Mouse (Mus musculus) forebrain, embryonic 15.5 days (tissue): ENCODE data around the gene Fzr1. TPM values are rescaled to one million over a fixed set of nuclear protein-coding genes. Genes with fewer than 3 reads are reported as not detected.

ENCODE experiments used
- ATAC-seq: fragments of 200-750 bp; cut with Nextera tagmentation; replicated peaks from 2 replicates; pipeline ENCODE4 v1.8.0; 2017; ENCODE audit warnings: mild to moderate bottlenecking, moderate TSS enrichment, moderate library complexity
- H3K27ac ChIP-seq: fragments of 300-500 bp; sonication (generic); replicated peaks from 2 replicates; pipeline ENCODE4 v1.5.1; 2015; ENCODE audit warnings: mild to moderate bottlenecking, inconsistent platforms
- H3K27me3 ChIP-seq: fragments of 300-500 bp; sonication (generic); 2 replicates; pipeline ENCODE4 v1.6.1; 2015; ENCODE audit warnings: inconsistent platforms
- H3K36me3 ChIP-seq: fragments of 300-500 bp; sonication (generic); 2 replicates; pipeline ENCODE4 v1.6.1; 2015; ENCODE audit warnings: mild to moderate bottlenecking, inconsistent platforms
- H3K4me1 ChIP-seq: fragments of 300-500 bp; sonication (generic); 2 replicates; pipeline ENCODE4 v1.6.1; 2015; ENCODE audit warnings: inconsistent platforms
- H3K4me2 ChIP-seq: fragments of 300-500 bp; sonication (generic); replicated peaks from 2 replicates; pipeline ENCODE4 v1.6.1; 2015; ENCODE audit warnings: mild to moderate bottlenecking, inconsistent platforms
- H3K4me3 ChIP-seq: fragments of 300-500 bp; sonication (generic); 2 replicates; pipeline ENCODE4 v1.5.1; 2015; ENCODE audit warnings: mild to moderate bottlenecking, inconsistent platforms
- H3K9ac ChIP-seq: fragments of 300-500 bp; sonication (generic); replicated peaks from 2 replicates; pipeline ENCODE4 v1.6.1; 2015; ENCODE audit warnings: mild to moderate bottlenecking, inconsistent platforms
- H3K9me3 ChIP-seq: fragments of 300-500 bp; sonication (generic); 2 replicates; pipeline ENCODE4 v1.6.1; 2016; ENCODE audit warnings: inconsistent platforms
- WGBS: fragments of 180-500 bp; shearing (Covaris S2); methylation state at CpG from one replicate; pipeline ENCODE4 v1.1.7; 2015; ENCODE audit warnings: mixed read lengths; 5-methylcytosine and 5-hydroxymethylcytosine counted together
- polyA plus RNA-seq: library from polyadenylated mRNA; unstranded; fragments of >200 nt; fragmentation: Nextera tagmentation; extraction: Ambion mirVana; gene quantifications from 2 replicates; pipeline ENCODE4 v1.2.1, GENCODE M21; 2015

Gene Fzr1
- 133 and 135 TPM in 2 replicates for polyA plus RNA-seq

DNA sequence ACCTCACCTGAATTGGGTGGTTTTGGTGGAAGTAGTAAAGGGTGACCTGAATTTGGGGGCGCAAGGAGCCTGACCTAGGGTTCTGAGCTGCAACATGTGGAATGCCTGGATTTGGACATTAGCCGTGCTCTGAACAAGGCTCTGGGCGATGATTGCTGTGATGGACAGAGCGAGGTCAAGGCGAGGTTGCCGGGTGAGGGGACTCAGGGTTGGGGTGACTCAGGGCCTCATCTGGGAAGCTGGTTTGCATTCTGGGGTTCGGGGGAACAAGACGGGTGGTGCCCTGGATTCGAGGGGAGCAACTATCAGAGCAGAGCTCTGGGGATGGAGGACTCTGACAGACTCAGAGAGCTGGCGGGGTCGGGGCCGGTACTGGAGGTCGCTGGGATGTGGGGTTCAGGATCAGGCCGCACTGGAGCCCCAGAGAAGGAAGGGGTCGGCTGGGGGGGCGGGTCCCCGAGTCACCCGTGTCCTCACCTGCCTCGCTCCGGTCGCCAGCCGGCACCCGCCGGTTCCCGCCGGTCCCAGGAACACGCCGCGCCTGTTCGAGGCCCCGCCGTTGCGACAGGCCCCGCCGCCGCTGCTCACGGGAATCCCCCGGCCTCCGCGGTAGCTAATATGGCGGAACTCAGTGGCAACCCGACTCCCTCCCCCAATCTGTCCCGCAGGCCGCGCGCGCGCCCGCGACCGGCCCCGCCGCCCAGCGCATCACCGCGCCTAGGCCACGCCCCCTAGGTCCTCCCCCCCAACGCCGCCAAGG, at the start of gene Fzr1:
Fzr1 (minus strand) TSS at position 724 of the 760 bp plus-strand sequence.
- H3K36me3 ChIP-seq = peaks cover 8% of the 10 kb centered on the region; the same call in 1 of the 2 replicates
- peak within 1 kb of the TSS; percentile 83 for H3K27ac ChIP-seq
- H3K4me3 ChIP-seq = peak within 1 kb of the TSS; percentile 91
- no peaks in the 10 kb centered on the region for H3K27me3 ChIP-seq
- peaks cover 31% of the 10 kb centered on the region for H3K4me1 ChIP-seq
- peak within 1 kb of the TSS; percentile 93 for H3K9ac ChIP-seq
- WGBS = 2% methylated on average over 50 of the region's 59 CpGs
- peak; percentile 64 for ATAC-seq
- peak within 1 kb of the TSS; percentile 86 for H3K4me2 ChIP-seq
- H3K9me3 ChIP-seq = no peaks in the 10 kb centered on the region

DNA sequence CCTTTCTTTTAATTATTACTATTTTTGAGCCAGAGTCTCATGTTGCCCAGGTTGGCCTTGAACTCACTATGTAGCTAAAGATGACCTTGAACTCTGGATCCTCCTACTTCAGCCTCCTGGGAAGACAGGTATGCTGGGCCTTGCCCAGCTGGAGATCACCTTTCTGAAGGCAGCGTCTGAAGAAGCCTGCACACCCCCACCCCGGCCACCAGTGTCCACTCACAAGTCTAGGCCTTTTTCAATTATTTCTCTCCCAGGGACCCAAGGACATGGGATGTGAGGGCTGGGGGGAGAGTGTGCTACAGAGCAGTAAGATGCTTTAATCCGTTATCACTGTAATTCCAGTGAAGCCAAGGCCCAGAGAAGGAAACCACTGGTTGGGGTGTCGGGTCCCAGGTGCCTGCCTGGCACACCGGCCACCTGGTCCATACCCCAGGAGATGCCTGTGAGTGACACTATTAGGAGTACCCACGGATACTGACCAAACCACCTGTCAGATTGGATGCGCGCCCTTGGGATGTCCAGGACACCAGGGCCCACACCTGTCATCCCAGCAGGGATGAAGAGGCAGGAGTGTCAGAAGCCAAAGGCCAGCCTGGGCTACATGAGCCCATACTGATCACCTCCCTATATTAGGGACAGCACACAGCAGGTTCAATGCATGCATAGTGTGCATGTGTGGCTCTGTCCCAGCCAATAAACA, 49.6 kb upstream of the Fzr1 start:
- Histone ChIP-seq H3K9me3 (no peaks in the 10 kb centered on the region), H3K27ac (no peak overlapping the region)
- 83% methylated on average over 8 of the region's 8 CpGs for WGBS

DNA sequence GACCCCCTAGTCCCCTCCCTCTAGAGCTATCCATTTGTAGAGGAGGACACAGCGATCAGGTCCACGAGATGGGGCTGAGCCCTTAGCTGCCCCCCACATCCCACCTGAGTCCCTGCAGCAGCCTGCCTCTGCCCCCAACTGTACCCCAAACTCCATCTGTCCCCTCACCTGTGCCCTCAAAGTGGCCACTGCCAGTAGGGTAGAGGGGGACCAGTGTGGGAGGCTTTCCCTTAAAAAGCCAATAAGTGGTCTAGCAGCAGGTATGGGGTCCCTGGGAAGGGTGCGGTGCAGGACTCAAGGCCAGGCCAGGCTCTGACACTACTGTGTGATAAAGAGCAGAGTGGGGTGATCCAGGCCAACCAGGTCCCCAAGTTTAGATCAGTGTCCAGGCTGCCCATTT, 49.0 kb upstream of the Fzr1 start:
- no peaks in the 10 kb centered on the region for H3K9me3 ChIP-seq
- H3K27me3 ChIP-seq = peaks cover 7% of the 10 kb centered on the region; the same call in 1 of the 2 replicates
- H3K36me3 ChIP-seq = no peaks in the 10 kb centered on the region
- peaks cover 57% of the 10 kb centered on the region for H3K4me1 ChIP-seq
- H3K4me3 ChIP-seq = peak overlapping the region; percentile 44
- 0 out of 2 replicates have a peak overlapping the region, but pooled peaks have one; percentile 14 for H3K27ac ChIP-seq
- no peak for ATAC-seq
- WGBS = 35% methylated on average over 3 of the region's 3 CpGs
- peak overlapping the region; percentile 63 for H3K4me2 ChIP-seq
- 0 out of 2 replicates have a peak overlapping the region, but pooled peaks have one; percentile 55 for H3K9ac ChIP-seq

More for the DNA sequence above, 49.6 kb upstream of the Fzr1 start:
- no peak overlapping the region for H3K4me2 ChIP-seq
- no peak overlapping the region for H3K4me3 ChIP-seq
- no peak overlapping the region for H3K9ac ChIP-seq
- peaks cover 62% of the 10 kb centered on the region for H3K4me1 ChIP-seq
- H3K36me3 ChIP-seq = no peaks in the 10 kb centered on the region
- no peak for ATAC-seq
- H3K27me3 ChIP-seq = peaks cover 7% of the 10 kb centered on the region; the same call in 1 of the 2 replicates

GRCm38 (mm10) chr10:81426897-81427296, 48.6 kb upstream of the Fzr1 start:
- peak overlapping the region; percentile 55 for H3K9ac ChIP-seq
- peak overlapping the region; percentile 63 for H3K4me2 ChIP-seq
- no peak for ATAC-seq
- H3K27me3 ChIP-seq = peaks cover 7% of the 10 kb centered on the region; the same call in 1 of the 2 replicates
- H3K27ac ChIP-seq = peak overlapping the region; percentile 24; the same call in 1 of the 2 replicates
- under 1% methylated on average over 38 of the region's 38 CpGs for WGBS
- peak overlapping the region; percentile 44 for H3K4me3 ChIP-seq
- peaks cover 55% of the 10 kb centered on the region for H3K4me1 ChIP-seq
- no peaks in the 10 kb centered on the region for H3K9me3 ChIP-seq
- no peaks in the 10 kb centered on the region for H3K36me3 ChIP-seq

- no peaks in the 10 kb centered on the region for H3K9me3 ChIP-seq
- H3K4me2 ChIP-seq = peak overlapping the region; percentile 63
- H3K9ac ChIP-seq = peak overlapping the region; percentile 55
- ATAC-seq = no peak
- peak overlapping the region; percentile 44 for H3K4me3 ChIP-seq
- peaks cover 7% of the 10 kb centered on the region; the same call in 1 of the 2 replicates for H3K27me3 ChIP-seq
- peaks cover 50% of the 10 kb centered on the region for H3K4me1 ChIP-seq
- no peaks in the 10 kb centered on the region for H3K36me3 ChIP-seq
- peak overlapping the region; percentile 42 for H3K27ac ChIP-seq
- 3% methylated on average over 18 of the region's 33 CpGs for whole genome bisulfite sequencing
These were observed 47.9 kb upstream of the Fzr1 start for GRCm38 (mm10) chr10:81426081-81426671.

DNA sequence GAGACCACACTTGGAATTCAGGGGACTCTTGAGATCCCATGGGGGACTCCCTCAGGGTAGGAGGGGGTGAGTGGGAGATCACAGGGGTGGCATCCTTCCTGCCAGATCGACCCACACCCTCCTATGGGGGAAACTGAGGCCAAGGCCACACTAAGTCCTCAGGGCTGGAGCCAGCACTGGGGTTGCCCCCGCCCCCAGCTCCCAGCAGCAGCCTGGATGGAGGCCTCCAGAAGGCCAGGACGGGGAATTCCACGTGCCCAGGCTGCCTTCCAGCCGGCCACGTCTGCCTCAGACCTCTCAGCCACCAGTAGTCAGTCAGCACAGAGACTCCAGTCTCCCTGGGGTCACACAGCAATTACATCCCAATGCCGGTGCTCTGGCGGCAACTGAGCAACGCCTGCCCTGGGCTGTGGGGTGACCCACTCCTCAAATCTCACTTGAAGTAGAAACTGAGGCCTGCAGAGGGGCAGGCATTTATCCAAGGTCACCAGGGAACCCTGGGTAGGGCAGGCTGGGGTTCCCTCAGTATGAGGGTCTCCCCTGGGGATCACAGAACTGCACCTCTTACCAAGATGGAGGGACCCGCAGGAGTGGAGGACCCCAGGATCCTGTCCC, 47.0 kb upstream of the Fzr1 start:
- peak overlapping the region; percentile 70 for H3K27ac ChIP-seq

GRCm38 (mm10) chr10:81424246-81425051, 46.1 kb upstream of the Fzr1 start:
- peak overlapping the region; percentile 63; the same call in 1 of the 2 replicates for H3K4me2 ChIP-seq
- 5% methylated on average over 25 of the region's 25 CpGs for WGBS
- H3K4me1 ChIP-seq = peaks cover 42% of the 10 kb centered on the region
- peak overlapping the region; percentile 7; the same call in 1 of the 2 replicates for H3K9ac ChIP-seq
- H3K27me3 ChIP-seq = peaks cover 7% of the 10 kb centered on the region; the same call in 1 of the 2 replicates
- H3K9me3 ChIP-seq = no peaks in the 10 kb centered on the region
- H3K27ac ChIP-seq = peak overlapping the region; percentile 70
- no peak overlapping the region for H3K4me3 ChIP-seq
- no peaks in the 10 kb centered on the region; the same call in 1 of the 2 replicates for H3K36me3 ChIP-seq
- ATAC-seq = no peak; the same call in 1 of the 2 replicates

More for the DNA sequence above, 47.0 kb upstream of the Fzr1 start:
- peaks cover 7% of the 10 kb centered on the region; the same call in 1 of the 2 replicates for H3K27me3 ChIP-seq
- no peak overlapping the region; the same call in 1 of the 2 replicates for H3K9ac ChIP-seq
- H3K9me3 ChIP-seq = no peaks in the 10 kb centered on the region
- peak overlapping the region; percentile 44; the same call in 1 of the 2 replicates for H3K4me3 ChIP-seq
- ATAC-seq = no peak
- peaks cover 47% of the 10 kb centered on the region for H3K4me1 ChIP-seq
- H3K4me2 ChIP-seq = peak overlapping the region; percentile 63
- H3K36me3 ChIP-seq = no peaks in the 10 kb centered on the region
- WGBS = 29% methylated on average over 10 of the region's 10 CpGs

DNA sequence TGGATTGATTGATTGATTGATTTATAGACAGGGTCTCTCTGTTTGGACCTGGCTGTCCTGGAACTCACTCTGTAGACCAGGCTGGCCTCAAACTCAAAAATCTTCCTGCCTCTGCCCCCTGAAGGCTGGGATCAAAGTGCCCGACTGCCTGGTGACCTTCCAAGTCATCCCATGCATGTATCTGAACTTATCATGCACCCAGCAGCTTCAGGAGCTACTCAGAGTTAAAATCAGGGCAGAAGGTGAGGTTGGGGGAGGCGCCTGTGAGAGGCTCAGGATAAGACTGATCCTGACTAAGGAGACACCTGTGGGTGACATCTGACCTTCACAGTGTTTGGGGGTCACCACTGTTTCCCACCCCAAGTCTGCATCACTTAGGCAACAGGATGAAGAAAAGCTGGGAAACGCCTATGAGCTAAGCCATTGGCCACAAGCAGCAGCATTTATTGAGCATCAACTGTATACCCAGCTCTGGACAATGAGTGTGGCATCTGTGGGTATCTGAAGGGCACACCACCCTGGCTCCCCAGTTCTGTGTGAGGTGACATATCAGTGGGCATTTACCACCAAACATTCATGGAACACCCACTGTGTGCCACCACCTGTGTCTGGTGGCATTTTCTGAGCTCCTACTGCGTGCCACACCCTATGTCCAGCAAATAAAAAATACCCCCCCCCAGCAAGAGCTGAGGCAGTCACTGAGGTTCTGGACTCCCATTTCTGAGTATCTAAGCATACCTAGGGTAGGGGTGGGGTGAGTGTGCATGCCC, 45.3 kb upstream of the Fzr1 start:
- H3K36me3 ChIP-seq = no peaks in the 10 kb centered on the region; the same call in 1 of the 2 replicates
- 0 out of 2 replicates have a peak overlapping the region, but pooled peaks have one; percentile 63 for H3K4me2 ChIP-seq
- H3K27ac ChIP-seq = peak overlapping the region; percentile 70
- no peak overlapping the region for H3K4me3 ChIP-seq
- H3K9ac ChIP-seq = 0 out of 2 replicates have a peak overlapping the region, but pooled peaks have one; percentile 7
- 73% methylated on average over 4 of the region's 4 CpGs for WGBS
- ATAC-seq = no peak
- peaks cover 7% of the 10 kb centered on the region; the same call in 1 of the 2 replicates for H3K27me3 ChIP-seq
- H3K4me1 ChIP-seq = peaks cover 41% of the 10 kb centered on the region
- H3K9me3 ChIP-seq = no peaks in the 10 kb centered on the region

DNA sequence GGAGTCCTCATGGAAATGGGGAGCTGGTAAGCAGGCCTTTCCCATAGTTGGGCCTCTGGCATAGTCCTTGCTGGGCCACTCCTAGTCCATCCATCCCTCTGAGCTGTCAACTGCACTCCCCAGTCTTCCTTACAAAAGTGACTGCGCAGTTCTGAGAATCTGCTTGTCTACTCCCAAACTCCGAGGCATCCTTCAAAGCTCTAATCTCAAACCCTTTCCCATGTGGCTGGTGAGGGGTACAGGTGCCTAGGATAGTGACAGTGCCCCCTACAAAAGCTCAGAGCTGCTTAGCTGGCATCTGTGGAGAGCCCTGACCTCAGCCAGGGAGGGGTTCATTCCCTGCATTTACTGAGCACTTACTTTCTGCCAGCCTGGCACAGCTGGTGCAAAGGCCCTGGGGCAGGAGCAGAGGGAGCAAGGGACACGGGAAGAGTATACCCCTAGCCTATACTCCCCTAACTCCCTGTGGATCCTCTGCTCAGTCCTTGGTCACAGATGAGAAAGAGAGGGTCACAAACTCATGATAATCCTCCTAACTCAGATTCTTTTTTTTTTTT, 44.4 kb upstream of the Fzr1 start:
- no peak overlapping the region for H3K27ac ChIP-seq
- H3K4me3 ChIP-seq = no peak overlapping the region
- no peaks in the 10 kb centered on the region; the same call in 1 of the 2 replicates for H3K36me3 ChIP-seq
- H3K9ac ChIP-seq = no peak overlapping the region
- H3K9me3 ChIP-seq = no peaks in the 10 kb centered on the region
- H3K27me3 ChIP-seq = peaks cover 4% of the 10 kb centered on the region; the same call in 1 of the 2 replicates
- H3K4me1 ChIP-seq = peaks cover 50% of the 10 kb centered on the region
- H3K4me2 ChIP-seq = no peak overlapping the region
- 83% methylated on average over 3 of the region's 3 CpGs for WGBS
- no peak for ATAC-seq

GRCm38 (mm10) chr10:81422191-81422590, 43.9 kb upstream of the Fzr1 start:
- Histone ChIP-seq H3K36me3 (no peaks in the 10 kb centered on the region; the same call in 1 of the 2 replicates), H3K27ac (no peak overlapping the region), H3K4me3 (no peak overlapping the region), H3K4me2 (no peak overlapping the region), H3K27me3 (peaks cover under 1% of the 10 kb centered on the region; the same call in 1 of the 2 replicates), H3K9me3 (no peaks in the 10 kb centered on the region), H3K9ac (no peak overlapping the region), H3K4me1 (peaks cover 53% of the 10 kb centered on the region)
- 79% methylated on average over 6 of the region's 6 CpGs for WGBS
- no peak for ATAC-seq
